Mouse (Mus musculus) neural tube, embryonic 14.5 days (tissue): ENCODE results near the gene Rasgrf2. TPM values are rescaled to one million over a fixed set of nuclear protein-coding genes. Genes with fewer than 3 reads are reported as not detected.

Experiments used
- ATAC-seq: fragments of 200-750 bp; cut with Nextera tagmentation; 2 replicates; pipeline ENCODE4 v1.8.0; 2017; ENCODE audit warnings: low read depth, mild to moderate bottlenecking, moderate TSS enrichment, moderate library complexity
- H3K27ac ChIP-seq: fragments of 300-500 bp; sonication (generic); 2 replicates; pipeline ENCODE4 v1.5.1; 2014; ENCODE audit warnings: low read depth, mild to moderate bottlenecking, control low read depth, low read length, moderate library complexity, mixed read lengths
- H3K27me3 ChIP-seq: fragments of 300-500 bp; sonication (generic); 2 replicates; pipeline ENCODE4 v1.6.1; 2014; ENCODE audit warnings: low read length; ENCODE audit not compliant: control insufficient read depth, insufficient read depth
- H3K36me3 ChIP-seq: fragments of 300-500 bp; sonication (generic); 2 replicates; pipeline ENCODE4 v1.6.1; 2014; ENCODE audit warnings: low read length, mixed read lengths; ENCODE audit not compliant: control insufficient read depth, insufficient read depth
- H3K4me1 ChIP-seq: fragments of 300-500 bp; sonication (generic); 2 replicates; pipeline ENCODE4 v1.6.1; 2014; ENCODE audit warnings: low read length; ENCODE audit not compliant: control insufficient read depth, insufficient read depth
- H3K4me2 ChIP-seq: fragments of 300-500 bp; sonication (generic); 2 replicates; pipeline ENCODE4 v1.6.1; 2014; ENCODE audit warnings: mild to moderate bottlenecking, low read depth, low read length, control low read depth
- H3K4me3 ChIP-seq: fragments of 300-500 bp; sonication (generic); 2 replicates; pipeline ENCODE4 v1.5.1; 2014; ENCODE audit warnings: low read depth, low read length, control low read depth, mixed read lengths
- H3K9ac ChIP-seq: fragments of 300-500 bp; sonication (generic); replicated peaks from 2 replicates; pipeline ENCODE4 v1.6.1; 2014; ENCODE audit warnings: low read depth, mild to moderate bottlenecking, control low read depth, low read length, mixed read lengths
- H3K9me3 ChIP-seq: fragments of 300-500 bp; sonication (generic); 2 replicates; pipeline ENCODE4 v1.6.1; 2016; ENCODE audit warnings: low read length; ENCODE audit not compliant: control insufficient read depth
- WGBS: fragments of 180-500 bp; shearing (Covaris S2); extraction: QIAGEN DNeasy Blood & Tissue Kit; methylation state at CpG from one replicate; pipeline ENCODE4 v1.1.7; 2014; 5-methylcytosine and 5-hydroxymethylcytosine counted together
- polyA plus RNA-seq: library from polyadenylated mRNA; unstranded; fragments of >200 nt; fragmentation: Nextera tagmentation; extraction: Ambion mirVana; gene quantifications from 2 replicates; pipeline ENCODE4 v1.2.1, GENCODE M21; 2014

The Rasgrf2 gene
- polyA plus RNA-seq, 1 experiment from 2014 or later = 8.7 TPM

DNA sequence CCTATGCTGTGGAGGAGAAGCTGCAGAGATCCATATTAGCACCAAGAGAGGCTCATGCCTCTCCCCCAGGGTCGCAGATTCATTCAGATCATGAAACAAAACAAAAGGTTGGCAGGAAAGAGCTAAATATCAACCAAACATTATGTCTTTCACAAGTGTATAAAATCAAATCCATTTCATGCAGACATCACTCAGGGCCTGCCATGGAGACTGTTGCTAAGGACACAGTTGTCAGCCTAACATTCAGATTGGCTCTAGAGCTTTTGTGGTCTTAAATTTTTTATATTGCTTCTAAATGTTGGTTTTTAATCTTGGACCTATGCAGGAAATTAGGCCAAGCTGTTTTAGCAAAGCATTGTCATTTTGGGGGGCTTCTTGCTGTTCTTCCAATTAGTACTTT, 262.9 kb downstream of the Rasgrf2 start:
- H3K27ac ChIP-seq = no peak overlapping the region
- H3K4me2 ChIP-seq = no peak overlapping the region
- H3K4me1 ChIP-seq = no peaks in the 10 kb centered on the region
- no peaks in the 10 kb centered on the region for H3K9me3 ChIP-seq
- H3K27me3 ChIP-seq = no peaks in the 10 kb centered on the region
- ATAC-seq = no peak
- WGBS = 96% methylated on average over 1 of the region's 1 CpGs
- no peak overlapping the region for H3K4me3 ChIP-seq
- no peaks in the 10 kb centered on the region for H3K36me3 ChIP-seq
- no peak overlapping the region for H3K9ac ChIP-seq

DNA sequence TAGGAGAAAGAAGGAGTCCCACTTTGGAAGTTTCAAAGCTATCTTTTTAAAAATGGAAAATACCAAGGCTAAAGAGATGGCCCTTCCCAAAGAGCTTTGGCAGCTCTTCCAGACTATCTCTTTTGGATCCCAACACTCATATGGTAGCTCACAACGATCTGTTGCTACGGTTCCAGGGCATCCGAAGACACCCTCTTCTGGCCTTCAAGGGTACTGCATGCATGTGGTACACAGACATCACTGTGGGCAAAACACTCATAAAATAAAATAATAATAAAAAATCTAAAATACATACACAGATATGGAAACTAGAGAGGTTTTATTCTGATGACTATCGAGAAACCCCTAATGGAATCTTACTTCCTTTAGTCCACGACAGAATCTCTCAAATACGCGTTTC, 272.6 kb downstream of the Rasgrf2 start:
- Histone ChIP-seq H3K4me3 (no peak overlapping the region), H3K27ac (no peak overlapping the region), H3K4me1 (0 out of 2 replicates have a peak, but pooled peaks cover 2% of the 10 kb centered on the region), H3K9ac (no peak overlapping the region), H3K4me2 (no peak overlapping the region), H3K27me3 (no peaks in the 10 kb centered on the region), H3K36me3 (no peaks in the 10 kb centered on the region), H3K9me3 (no peaks in the 10 kb centered on the region)
- peak; percentile 44; the same call in 1 of the 2 replicates for ATAC-seq
- WGBS = 77% methylated on average over 7 of the region's 7 CpGs

DNA sequence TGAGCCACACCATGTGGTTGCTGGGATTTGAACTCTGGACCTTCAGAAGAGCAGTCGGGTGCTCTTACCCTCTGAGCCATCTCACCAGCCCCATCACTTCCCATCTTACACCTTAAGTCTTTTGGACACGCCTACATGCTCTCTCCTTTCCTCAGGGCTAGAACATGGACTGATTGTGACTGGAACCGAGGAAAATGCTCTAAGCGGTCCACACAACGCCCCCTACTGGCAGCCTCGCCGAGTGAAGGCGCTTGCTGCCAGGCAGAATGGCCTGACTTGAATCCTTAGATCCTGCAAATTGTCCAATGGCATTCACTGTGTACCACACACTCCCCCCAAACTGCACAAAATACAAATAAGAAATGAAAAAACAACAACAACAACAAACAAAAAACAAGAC, 274.0 kb downstream of the Rasgrf2 start:
- Histone ChIP-seq H3K27ac (no peak overlapping the region), H3K4me2 (no peak overlapping the region), H3K9me3 (no peaks in the 10 kb centered on the region), H3K4me1 (0 out of 2 replicates have a peak, but pooled peaks cover 2% of the 10 kb centered on the region), H3K9ac (no peak overlapping the region), H3K27me3 (no peaks in the 10 kb centered on the region), H3K4me3 (no peak overlapping the region), H3K36me3 (no peaks in the 10 kb centered on the region)
- ATAC-seq = no peak
- WGBS = 71% methylated on average over 8 of the region's 8 CpGs

DNA sequence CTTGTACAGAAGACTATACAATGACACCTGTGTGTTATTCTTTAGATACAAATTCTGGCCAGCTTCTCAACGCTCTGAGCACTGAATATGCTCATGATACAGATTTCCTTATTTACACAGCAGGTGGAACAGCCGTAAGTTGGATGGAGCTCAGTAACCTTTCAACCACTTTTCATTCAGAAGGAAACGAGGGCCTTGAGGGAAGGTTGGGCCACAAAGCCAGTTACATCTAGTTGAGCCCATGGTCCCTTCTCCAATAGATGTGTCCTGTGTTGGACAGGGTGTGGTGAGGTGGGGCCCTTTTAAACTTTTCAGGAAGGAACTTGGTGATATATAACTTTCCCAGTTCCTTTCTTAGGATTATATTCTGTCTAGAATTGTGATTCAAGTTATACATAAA, 277.0 kb downstream of the Rasgrf2 start:
- Histone ChIP-seq H3K27me3 (no peaks in the 10 kb centered on the region), H3K27ac (no peak overlapping the region), H3K4me3 (no peak overlapping the region), H3K9ac (no peak overlapping the region), H3K4me2 (no peak overlapping the region), H3K36me3 (no peaks in the 10 kb centered on the region), H3K9me3 (no peaks in the 10 kb centered on the region), H3K4me1 (no peaks in the 10 kb centered on the region)
- WGBS = 82% methylated on average over 3 of the region's 3 CpGs
- no peak for ATAC-seq

Other genes with a start within 250 kb of the Rasgrf2 start
- 1.4 and 1.7 TPM in 2 replicates for gene Gm20379, start 174.3 kb upstream of the Rasgrf2 start, polyA plus RNA-seq
- gene Dhfr, start 223.1 kb upstream of the Rasgrf2 start, polyA plus RNA-seq = 3.2 and 3.5 TPM in 2 replicates
- 34.7 and 35.1 TPM in 2 replicates for gene Msh3, start 223.3 kb upstream of the Rasgrf2 start, polyA plus RNA-seq